Mouse (Mus musculus) intestine, postnatal 0 days (tissue): ENCODE measurements around the gene Tmem26. TPM values are rescaled to one million over a fixed set of nuclear protein-coding genes. Genes with fewer than 3 reads are reported as not detected.

Experiments
- ATAC-seq: fragments of 200-750 bp; cut with Nextera tagmentation; 2 replicates; pipeline ENCODE4 v1.8.0; 2017; ENCODE audit warnings: mild to moderate bottlenecking, moderate TSS enrichment, moderate library complexity
- H3K27ac ChIP-seq: fragments of 300-500 bp; sonication (generic); 2 replicates; pipeline ENCODE4 v1.5.1; 2014; ENCODE audit warnings: mild to moderate bottlenecking, low read depth, low read length, moderate library complexity
- H3K27me3 ChIP-seq: fragments of 300-500 bp; sonication (generic); replicated peaks from 2 replicates; pipeline ENCODE4 v1.6.1; 2014; ENCODE audit warnings: low read length, mixed read lengths; ENCODE audit not compliant: control insufficient read depth, insufficient read depth
- H3K36me3 ChIP-seq: fragments of 300-500 bp; sonication (generic); 2 replicates; pipeline ENCODE4 v1.6.1; 2014; ENCODE audit warnings: mild to moderate bottlenecking, moderate library complexity; ENCODE audit not compliant: control insufficient read depth, insufficient read depth
- H3K4me1 ChIP-seq: fragments of 300-500 bp; sonication (generic); replicated peaks from 2 replicates; pipeline ENCODE4 v1.6.1; 2014; ENCODE audit warnings: antibody characterized with exemption, low read length, mixed read lengths; ENCODE audit not compliant: control insufficient read depth, insufficient read depth
- H3K4me2 ChIP-seq: fragments of 300-500 bp; sonication (generic); replicated peaks from 2 replicates; pipeline ENCODE4 v1.6.1; 2014; ENCODE audit warnings: low read depth, mild to moderate bottlenecking, moderate library complexity
- H3K4me3 ChIP-seq: fragments of 300-500 bp; sonication (generic); 2 replicates; pipeline ENCODE4 v1.5.1; 2014; ENCODE audit warnings: low read depth, low read length
- H3K9ac ChIP-seq: fragments of 300-500 bp; sonication (generic); 2 replicates; pipeline ENCODE4 v1.6.1; 2014; ENCODE audit warnings: mild to moderate bottlenecking, low read depth, low read length
- H3K9me3 ChIP-seq: fragments of 300-500 bp; sonication (generic); 2 replicates; pipeline ENCODE4 v1.6.1; 2016; ENCODE audit warnings: mixed run types; ENCODE audit not compliant: control insufficient read depth
- CTCF ChIP-seq: sonication (generic); IDR thresholded peaks from 2 replicates; pipeline ENCODE4 v1.5.1; 2016; ENCODE audit warnings: low read depth, mild to moderate bottlenecking, control low read depth, antibody characterized with exemption, moderate library complexity
- WGBS: fragments of 180-500 bp; shearing (Covaris S2); extraction: QIAGEN DNeasy Blood & Tissue Kit; methylation state at CpG from one replicate; pipeline ENCODE4 v1.1.7; 2014; 5-methylcytosine and 5-hydroxymethylcytosine counted together
- polyA plus RNA-seq: library from polyadenylated mRNA; unstranded; fragments of >200 nt; fragmentation: Nextera tagmentation; extraction: Ambion mirVana; gene quantifications from 2 replicates; pipeline ENCODE4 v1.2.1, GENCODE M21; 2015

Gene Tmem26
- polyA plus RNA-seq, 1 experiment from 2014 or later = 4.6 TPM

DNA sequence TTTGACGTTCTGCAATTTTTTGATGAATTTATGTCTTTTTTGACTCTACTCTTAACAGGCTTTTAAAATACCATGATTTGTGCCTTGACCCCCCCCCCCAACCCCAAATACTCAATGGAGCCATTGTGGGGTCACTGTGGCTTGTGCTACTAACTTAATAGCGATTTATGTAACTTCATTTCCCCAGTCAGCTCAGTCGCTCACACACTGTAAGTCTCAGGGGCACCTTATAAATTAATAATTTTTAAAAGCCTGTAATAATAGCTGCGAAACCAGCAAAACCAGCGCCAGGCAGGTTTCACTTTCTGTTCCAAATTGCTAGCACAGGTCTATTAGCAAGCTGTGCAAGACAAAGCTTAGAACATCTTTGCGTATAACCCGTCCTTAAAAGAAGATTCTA, 76.9 kb downstream of the Tmem26 start:
- Histone ChIP-seq H3K36me3 (no peaks in the 10 kb centered on the region), H3K9ac (no peak overlapping the region), H3K27me3 (no peaks in the 10 kb centered on the region), H3K4me1 (no peaks in the 10 kb centered on the region), H3K4me3 (no peak overlapping the region), H3K27ac (no peak overlapping the region), H3K9me3 (no peaks in the 10 kb centered on the region), H3K4me2 (no peak overlapping the region)
- no peak for ATAC-seq
- 83% methylated on average over 7 of the region's 7 CpGs for WGBS
- no peak for TF ChIP-seq CTCF

DNA sequence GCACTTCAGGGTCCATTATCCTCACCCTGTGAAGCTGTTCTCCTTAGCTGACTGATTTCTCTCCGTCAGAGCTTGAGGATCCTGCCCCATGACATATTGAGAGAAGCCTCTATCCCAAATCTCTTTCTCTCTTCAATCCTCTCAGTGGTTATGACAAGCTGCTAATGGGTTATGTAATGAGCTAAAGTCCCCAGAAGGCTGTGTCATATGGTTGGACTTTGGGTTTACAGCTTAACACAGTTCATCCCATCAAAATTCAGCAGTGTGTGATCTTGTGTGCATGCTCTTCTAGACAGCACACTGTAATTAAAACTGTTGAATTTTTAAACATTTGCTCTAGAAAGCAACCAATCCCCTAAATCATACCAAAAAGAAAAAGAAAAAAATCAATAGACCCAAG, 82.9 kb downstream of the Tmem26 start:
- no peak for ATAC-seq

DNA sequence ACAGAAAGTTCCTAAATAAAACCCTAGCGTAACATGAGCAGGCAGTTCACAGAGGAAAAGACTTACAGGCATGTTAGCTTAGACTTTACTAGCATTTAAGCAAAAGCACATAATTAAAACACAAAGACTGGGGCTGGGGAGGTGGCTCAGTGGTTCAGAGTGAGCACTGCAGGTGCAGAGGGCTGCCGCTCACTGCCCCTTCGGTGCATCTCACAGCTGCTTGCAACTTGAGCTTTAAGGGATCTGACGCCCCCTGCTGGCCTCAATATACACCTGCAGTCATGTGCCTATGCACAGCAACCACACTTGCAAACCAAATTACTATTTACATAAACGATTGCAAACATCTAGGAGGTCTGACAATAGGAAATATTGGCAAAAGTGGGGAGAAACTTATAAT, 87.5 kb downstream of the Tmem26 start:
- WGBS = 90% methylated on average over 5 of the region's 5 CpGs
- no peak overlapping the region for H3K9ac ChIP-seq
- H3K9me3 ChIP-seq = no peaks in the 10 kb centered on the region
- no peaks in the 10 kb centered on the region for H3K4me1 ChIP-seq
- H3K27me3 ChIP-seq = no peaks in the 10 kb centered on the region
- no peak for ATAC-seq
- H3K36me3 ChIP-seq = no peaks in the 10 kb centered on the region
- no peak overlapping the region for H3K27ac ChIP-seq
- H3K4me2 ChIP-seq = no peak overlapping the region
- 0 out of 2 replicates have a peak, but pooled peaks have one; percentile 21 for TF ChIP-seq CTCF
- H3K4me3 ChIP-seq = no peak overlapping the region

More for the DNA sequence above, 82.9 kb downstream of the Tmem26 start:
- no peaks in the 10 kb centered on the region for H3K36me3 ChIP-seq
- H3K4me2 ChIP-seq = no peak overlapping the region
- no peak for TF ChIP-seq CTCF
- H3K4me3 ChIP-seq = no peak overlapping the region
- H3K4me1 ChIP-seq = no peaks in the 10 kb centered on the region
- H3K9me3 ChIP-seq = no peaks in the 10 kb centered on the region
- H3K9ac ChIP-seq = no peak overlapping the region
- WGBS = 69% methylated on average over 1 of the region's 1 CpGs
- no peak overlapping the region for H3K27ac ChIP-seq
- H3K27me3 ChIP-seq = no peaks in the 10 kb centered on the region

DNA sequence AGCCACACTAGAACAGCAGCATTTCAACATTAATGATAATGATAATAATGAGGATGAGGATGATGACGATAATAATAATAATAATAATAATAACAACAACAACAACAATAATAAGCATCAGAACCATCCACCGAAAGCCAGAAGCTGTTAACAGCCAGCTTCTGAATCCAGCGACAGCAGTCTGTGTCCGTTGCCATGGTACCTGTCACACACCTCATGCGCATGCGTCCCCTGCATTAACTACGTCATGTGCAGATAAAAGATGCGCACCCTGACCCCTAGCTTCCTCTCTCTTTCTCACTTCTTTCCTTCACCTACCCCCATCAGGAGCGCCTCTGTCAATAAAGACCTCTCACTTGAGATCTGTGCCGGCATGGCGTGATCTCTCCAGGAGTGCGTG, 89.3 kb downstream of the Tmem26 start:
- H3K9ac ChIP-seq = no peak overlapping the region
- no peak for TF ChIP-seq CTCF
- H3K36me3 ChIP-seq = no peaks in the 10 kb centered on the region
- no peak overlapping the region for H3K4me3 ChIP-seq
- 87% methylated on average over 12 of the region's 12 CpGs for WGBS
- no peak for ATAC-seq
- H3K27ac ChIP-seq = no peak overlapping the region
- H3K9me3 ChIP-seq = no peaks in the 10 kb centered on the region
- no peak overlapping the region for H3K4me2 ChIP-seq
- no peaks in the 10 kb centered on the region for H3K27me3 ChIP-seq
- no peaks in the 10 kb centered on the region for H3K4me1 ChIP-seq

DNA sequence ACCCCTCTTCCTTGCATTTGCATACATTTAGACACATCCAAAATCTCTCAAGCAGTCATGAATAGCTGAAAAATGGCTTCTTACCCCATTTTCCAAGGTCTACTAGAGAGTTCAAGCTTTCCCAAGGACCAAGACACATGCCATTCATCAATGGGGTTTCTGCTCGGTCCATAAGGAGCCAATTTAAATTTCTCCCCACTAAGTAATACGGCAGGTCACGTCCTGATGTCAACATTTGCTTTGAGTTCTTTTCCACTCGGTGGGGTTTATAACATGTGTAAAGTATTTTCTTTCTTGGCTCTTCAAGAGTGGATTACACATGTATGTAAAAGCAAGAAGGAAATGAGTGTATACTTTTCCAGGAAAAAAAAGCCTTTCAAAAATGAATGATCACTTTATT, 93.8 kb downstream of the Tmem26 start:
- Histone ChIP-seq H3K9ac (no peak overlapping the region), H3K27me3 (no peaks in the 10 kb centered on the region), H3K9me3 (no peaks in the 10 kb centered on the region), H3K4me2 (no peak overlapping the region), H3K27ac (no peak overlapping the region), H3K4me3 (no peak overlapping the region), H3K4me1 (no peaks in the 10 kb centered on the region), H3K36me3 (no peaks in the 10 kb centered on the region)
- no peak for ATAC-seq
- no peak for TF ChIP-seq CTCF
- 84% methylated on average over 4 of the region's 4 CpGs for WGBS

DNA sequence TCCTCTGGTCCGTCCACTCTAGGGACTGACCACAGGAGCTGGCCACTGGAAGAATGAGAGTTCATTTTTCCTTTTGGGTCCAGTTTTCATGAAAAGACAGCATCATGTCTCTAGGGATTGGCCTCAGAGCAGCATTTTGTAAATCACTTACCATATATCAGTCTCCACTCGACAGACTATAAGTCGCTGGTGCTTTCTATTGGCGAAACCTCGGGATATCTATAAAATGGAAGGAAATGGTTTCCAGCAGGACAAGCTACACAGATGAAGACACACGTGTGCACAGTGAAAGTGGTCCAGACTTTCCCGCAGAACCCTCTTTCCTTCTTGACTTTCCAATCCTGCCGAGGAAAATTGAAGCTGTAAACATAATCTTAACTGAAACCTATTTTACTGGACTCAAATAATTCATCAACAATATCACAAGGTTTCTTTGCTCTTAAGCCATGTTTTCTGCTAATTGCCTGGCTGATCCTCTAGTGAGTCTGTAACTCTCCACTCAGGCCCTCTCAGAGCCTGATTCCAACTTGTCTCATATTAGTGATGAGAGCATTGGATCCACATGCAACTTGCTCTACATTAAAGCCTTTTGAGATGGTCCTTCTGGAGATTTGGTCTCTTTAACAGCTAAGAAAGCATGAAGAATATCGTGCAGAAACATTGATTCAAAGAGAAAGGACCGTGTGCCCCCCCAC, 94.8 kb downstream of the Tmem26 start:
- Histone ChIP-seq H3K4me1 (no peaks in the 10 kb centered on the region), H3K9ac (no peak overlapping the region), H3K9me3 (no peaks in the 10 kb centered on the region), H3K4me2 (no peak overlapping the region), H3K4me3 (no peak overlapping the region), H3K36me3 (no peaks in the 10 kb centered on the region), H3K27me3 (no peaks in the 10 kb centered on the region), H3K27ac (no peak overlapping the region)
- WGBS = 82% methylated on average over 10 of the region's 10 CpGs
- ATAC-seq = no peak
- no peak for TF ChIP-seq CTCF
